Mouse (Mus musculus): Measurements from ENCODE around the gene Pik3r1.
A peak's percentile ranks its signal among the peaks of the same experiment; 100 is the strongest.

Pik3r1 gene

GRCm38 (mm10) chr13:101767809-101768629, at the start of gene Pik3r1:
Gene Pik3r1 (minus strand): TSS chr13:101768217.
- DNase-seq (ENCODE audit: low read depth): peak; percentile 96

GRCm38 (mm10) chr13:101813267-101813900, 45.4 kb upstream of the Pik3r1 start:
- no peak for DNase-seq (ENCODE audit: low read depth)

GRCm38 (mm10) chr13:101812341-101812740, 44.3 kb upstream of the Pik3r1 start:
- DNase-seq (ENCODE audit: low read depth): no peak

GRCm38 (mm10) chr13:101811882-101812281, 43.9 kb upstream of the Pik3r1 start:
- no peak for DNase-seq (ENCODE audit: low read depth)

- no peak for DNase-seq (ENCODE audit: low read depth)
Observed at GRCm38 (mm10) chr13:101810667-101811066, 42.6 kb upstream of the Pik3r1 start.

- DNase-seq (ENCODE audit: low read depth): no peak
Observed at GRCm38 (mm10) chr13:101809796-101810195, 41.8 kb upstream of the Pik3r1 start.

GRCm38 (mm10) chr13:101805559-101806091, 37.6 kb upstream of the Pik3r1 start:
- no peak for DNase-seq (ENCODE audit: low read depth)

- DNase-seq (ENCODE audit: low read depth): peak; percentile 18
Observed at GRCm38 (mm10) chr13:101801372-101802186, 33.6 kb upstream of the Pik3r1 start.

- DNase-seq (ENCODE audit: low read depth): no peak
Observed at GRCm38 (mm10) chr13:101800833-101801371, 32.9 kb upstream of the Pik3r1 start.

GRCm38 (mm10) chr13:101800021-101800596, 32.1 kb upstream of the Pik3r1 start:
- DNase-seq (ENCODE audit: low read depth): no peak

- no peak for DNase-seq (ENCODE audit: low read depth)
Observed at GRCm38 (mm10) chr13:101799318-101799717, 31.3 kb upstream of the Pik3r1 start.

GRCm38 (mm10) chr13:101798522-101798921, 30.5 kb upstream of the Pik3r1 start:
- DNase-seq (ENCODE audit: low read depth): no peak

- peak; percentile 16 for DNase-seq (ENCODE audit: low read depth)
Observed at GRCm38 (mm10) chr13:101796983-101797382, 29.0 kb upstream of the Pik3r1 start.

- DNase-seq (ENCODE audit: low read depth): no peak
Observed at GRCm38 (mm10) chr13:101785705-101786104, 17.7 kb upstream of the Pik3r1 start.

- no peak for DNase-seq (ENCODE audit: low read depth)
Observed at GRCm38 (mm10) chr13:101784651-101785289, 16.8 kb upstream of the Pik3r1 start.

GRCm38 (mm10) chr13:101779011-101779410, 11.0 kb upstream of the Pik3r1 start:
- DNase-seq (ENCODE audit: low read depth): no peak

GRCm38 (mm10) chr13:101777851-101778250, 9.8 kb upstream of the Pik3r1 start:
- DNase-seq (ENCODE audit: low read depth): no peak

- no peak for DNase-seq (ENCODE audit: low read depth)
Observed at GRCm38 (mm10) chr13:101771071-101771470, 3.1 kb upstream of the Pik3r1 start.

- DNase-seq (ENCODE audit: low read depth): no peak
Observed at GRCm38 (mm10) chr13:101769955-101770354, 1.9 kb upstream of the Pik3r1 start.

GRCm38 (mm10) chr13:101768630-101768991, 594 bp upstream of the Pik3r1 start:
- DNase-seq (ENCODE audit: low read depth): no peak
